Mouse (Mus musculus) thymus, adult 2 months (tissue): ENCODE data around the gene Macf1.

Experiments
- CTCF ChIP-seq: fragments of 200-500 bp; IDR thresholded peaks from 2 replicates; pipeline ENCODE4 v1.5.1; 2012; ENCODE audit warnings: mild to moderate bottlenecking, control low read depth, low read length, moderate library complexity, borderline replicate concordance; ENCODE audit not compliant: control insufficient read depth, poor library complexity, insufficient read depth; ENCODE audit errors: extremely low read depth
- POLR2A ChIP-seq: fragments of 200-500 bp; IDR thresholded peaks from 2 replicates; pipeline ENCODE4 v1.6.1; 2012; ENCODE audit warnings: mild to moderate bottlenecking, low read length, control low read depth, moderate library complexity; ENCODE audit not compliant: control insufficient read depth, poor library complexity, insufficient read depth; ENCODE audit errors: extremely low read depth

GRCm38 (mm10) chr4:123448015-123448414 lies 236.1 kb downstream of the Macf1 start:
- TF ChIP-seq CTCF (no peak), POLR2A (no peak)
